Mouse (Mus musculus): ENCODE results near the gene Trim67.

Trim67 gene

GRCm38 (mm10) chr8:124878141-124878540 is 85.2 kb downstream of the Trim67 start:
- no peak for DNase-seq (ENCODE audit: low spot score)

- no peak for DNase-seq (ENCODE audit: low spot score)
Observed at GRCm38 (mm10) chr8:124878946-124879526, 86.1 kb downstream of the Trim67 start.
